Mouse (Mus musculus): ENCODE data around the gene Ccdc60.

- no peak for TF ChIP-seq GATA1 (IDR thresholded peaks at IDR 0.05; ENCODE audit: low read length)
- no peak for TF ChIP-seq TAL1 (IDR thresholded peaks at IDR 0.05; ENCODE audit: low read length)
Measured at GRCm38 (mm10) chr5:116180594-116180993, 108.2 kb downstream of the Ccdc60 start.

All from erythroblast, embryonic 14.5 days (primary cell).